Mouse (Mus musculus): ENCODE measurements at regions not wholly inside any gene's neighbourhood (a gene's known extent, or its start where the extent isn't known, plus 50 kb on each side); places are given as distances from the start of the nearest gene placed in this dataset.

GRCm38 (mm10) chr4:90437375-90438190 lies 219.0 kb downstream of the Zfp352 start:
- Histone ChIP-seq H3K4me1 (ENCODE audit: control insufficient read depth, insufficient read depth, low read length) (peaks cover 10% of the 10 kb centered on the region), H3K27me3 (replicated peaks; ENCODE audit: control insufficient read depth, insufficient read depth, low read length) (no peaks in the 10 kb centered on the region), H3K36me3 (ENCODE audit: control insufficient read depth, insufficient read depth, low read length) (no peaks in the 10 kb centered on the region), H3K27ac (ENCODE audit: low read depth, low read length) (peak overlapping the region; percentile 52; the same call in 1 of the 2 replicates), H3K4me2 (ENCODE audit: low read length) (peak overlapping the region; percentile 42), H3K9me3 (replicated peaks; ENCODE audit: control insufficient read depth, low read length) (no peaks in the 10 kb centered on the region), H3K9ac (ENCODE audit: low read length) (no peak overlapping the region), H3K4me3 (ENCODE audit: low read depth, low read length) (peak overlapping the region; percentile 13; the same call in 1 of the 2 replicates)
- DNase-seq (ENCODE audit: low spot score) (peak; percentile 92), ATAC-seq (peak; percentile 96)
- 23% methylated on average over 7 of the region's 7 CpGs for WGBS

- 41% methylated on average over 10 of the region's 10 CpGs for WGBS
- Histone ChIP-seq H3K4me1 (ENCODE audit: control insufficient read depth, insufficient read depth, low read length) (peaks cover 10% of the 10 kb centered on the region), H3K4me2 (ENCODE audit: low read length) (peak overlapping the region; percentile 42), H3K36me3 (ENCODE audit: control insufficient read depth, insufficient read depth, low read length) (no peaks in the 10 kb centered on the region), H3K9ac (ENCODE audit: low read length) (no peak overlapping the region), H3K27ac (ENCODE audit: low read depth, low read length) (peak overlapping the region; percentile 52; the same call in 1 of the 2 replicates), H3K9me3 (replicated peaks; ENCODE audit: control insufficient read depth, low read length) (no peaks in the 10 kb centered on the region), H3K27me3 (replicated peaks; ENCODE audit: control insufficient read depth, insufficient read depth, low read length) (no peaks in the 10 kb centered on the region), H3K4me3 (ENCODE audit: low read depth, low read length) (no peak overlapping the region)
- peak; percentile 66 for DNase-seq (ENCODE audit: low spot score)
- ATAC-seq, result peak; percentile 62
These were observed 219.7 kb downstream of the Zfp352 start for GRCm38 (mm10) chr4:90438191-90438922.

GRCm38 (mm10) chr4:90445268-90445667 lies 226.6 kb downstream of the Zfp352 start:
- Histone ChIP-seq H3K9me3 (replicated peaks; ENCODE audit: control insufficient read depth, low read length) (no peaks in the 10 kb centered on the region), H3K9ac (ENCODE audit: low read length) (no peak overlapping the region), H3K4me1 (ENCODE audit: control insufficient read depth, insufficient read depth, low read length) (no peaks in the 10 kb centered on the region), H3K4me2 (ENCODE audit: low read length) (no peak overlapping the region), H3K27me3 (replicated peaks; ENCODE audit: control insufficient read depth, insufficient read depth, low read length) (no peaks in the 10 kb centered on the region), H3K36me3 (ENCODE audit: control insufficient read depth, insufficient read depth, low read length) (no peaks in the 10 kb centered on the region), H3K4me3 (ENCODE audit: low read depth, low read length) (no peak overlapping the region), H3K27ac (ENCODE audit: low read depth, low read length) (no peak overlapping the region)
- 44% methylated on average over 3 of the region's 3 CpGs for WGBS
- peak; percentile 68; the same call in 1 of the 2 replicates for ATAC-seq
- peak; percentile 46 for DNase-seq (ENCODE audit: low spot score)

GRCm38 (mm10) chr4:90452576-90452975 lies 234.0 kb downstream of the Zfp352 start:
- DNase-seq (ENCODE audit: low spot score) (no peak), ATAC-seq (no peak)
- H3K4me1 ChIP-seq (ENCODE audit: control insufficient read depth, insufficient read depth, low read length), result no peaks in the 10 kb centered on the region
- no peak overlapping the region for H3K4me2 ChIP-seq (ENCODE audit: low read length)
- no peaks in the 10 kb centered on the region for H3K9me3 ChIP-seq (replicated peaks; ENCODE audit: control insufficient read depth, low read length)
- no peak overlapping the region for H3K9ac ChIP-seq (ENCODE audit: low read length)
- H3K27me3 ChIP-seq (replicated peaks; ENCODE audit: control insufficient read depth, insufficient read depth, low read length), result no peaks in the 10 kb centered on the region
- H3K4me3 ChIP-seq (ENCODE audit: low read depth, low read length), result no peak overlapping the region
- H3K36me3 ChIP-seq (ENCODE audit: control insufficient read depth, insufficient read depth, low read length), result no peaks in the 10 kb centered on the region
- no peak overlapping the region for H3K27ac ChIP-seq (ENCODE audit: low read depth, low read length)

- H3K4me3 ChIP-seq (ENCODE audit: low read depth, low read length), result no peak overlapping the region
- no peaks in the 10 kb centered on the region for H3K9me3 ChIP-seq (replicated peaks; ENCODE audit: control insufficient read depth, low read length)
- H3K27me3 ChIP-seq (replicated peaks; ENCODE audit: control insufficient read depth, insufficient read depth, low read length), result no peaks in the 10 kb centered on the region
- 85% methylated on average over 3 of the region's 3 CpGs for WGBS
- H3K36me3 ChIP-seq (ENCODE audit: control insufficient read depth, insufficient read depth, low read length), result no peaks in the 10 kb centered on the region
- no peaks in the 10 kb centered on the region for H3K4me1 ChIP-seq (ENCODE audit: control insufficient read depth, insufficient read depth, low read length)
- H3K4me2 ChIP-seq (ENCODE audit: low read length), result no peak overlapping the region
- ATAC-seq, result no peak
- H3K27ac ChIP-seq (ENCODE audit: low read depth, low read length), result no peak overlapping the region
- no peak overlapping the region for H3K9ac ChIP-seq (ENCODE audit: low read length)
- no peak for DNase-seq (ENCODE audit: low spot score)
These were observed 234.4 kb downstream of the Zfp352 start for GRCm38 (mm10) chr4:90453029-90453428.

- WGBS, result 91% methylated on average over 5 of the region's 5 CpGs
- Histone ChIP-seq H3K27me3 (replicated peaks; ENCODE audit: control insufficient read depth, insufficient read depth, low read length) (no peaks in the 10 kb centered on the region), H3K27ac (ENCODE audit: low read depth, low read length) (no peak overlapping the region), H3K4me2 (ENCODE audit: low read length) (no peak overlapping the region), H3K9me3 (replicated peaks; ENCODE audit: control insufficient read depth, low read length) (no peaks in the 10 kb centered on the region), H3K4me3 (ENCODE audit: low read depth, low read length) (no peak overlapping the region), H3K9ac (ENCODE audit: low read length) (no peak overlapping the region), H3K36me3 (ENCODE audit: control insufficient read depth, insufficient read depth, low read length) (no peaks in the 10 kb centered on the region), H3K4me1 (ENCODE audit: control insufficient read depth, insufficient read depth, low read length) (no peaks in the 10 kb centered on the region)
- no peak for DNase-seq (ENCODE audit: low spot score)
- no peak for ATAC-seq
These were observed 278.4 kb downstream of the Zfp352 start for GRCm38 (mm10) chr4:90496891-90497610.
